Mouse (Mus musculus): ENCODE measurements around the gene Cluh.

The Cluh gene

GRCm38 (mm10) chr11:74649095-74649646 is at the start of gene Cluh:
Gene Cluh, plus strand, starts transcription at chr11:74649495.
- DNase-seq (ENCODE audit: low spot score), result peak; percentile 89

GRCm38 (mm10) chr11:74602286-74602685 is 47.0 kb upstream of the Cluh start:
- DNase-seq (ENCODE audit: low spot score), result no peak

- no peak for DNase-seq (ENCODE audit: low spot score)
Measured at GRCm38 (mm10) chr11:74610068-74610467, 39.2 kb upstream of the Cluh start.

GRCm38 (mm10) chr11:74610545-74611176 is 38.6 kb upstream of the Cluh start, which contains the start of gene Rap1gap2:
Gene Rap1gap2, minus strand, starts transcription at chr11:74610915.
- DNase-seq (ENCODE audit: low spot score), result no peak

GRCm38 (mm10) chr11:74611437-74611836 is 37.9 kb upstream of the Cluh start:
- DNase-seq (ENCODE audit: low spot score), result no peak

DNA sequence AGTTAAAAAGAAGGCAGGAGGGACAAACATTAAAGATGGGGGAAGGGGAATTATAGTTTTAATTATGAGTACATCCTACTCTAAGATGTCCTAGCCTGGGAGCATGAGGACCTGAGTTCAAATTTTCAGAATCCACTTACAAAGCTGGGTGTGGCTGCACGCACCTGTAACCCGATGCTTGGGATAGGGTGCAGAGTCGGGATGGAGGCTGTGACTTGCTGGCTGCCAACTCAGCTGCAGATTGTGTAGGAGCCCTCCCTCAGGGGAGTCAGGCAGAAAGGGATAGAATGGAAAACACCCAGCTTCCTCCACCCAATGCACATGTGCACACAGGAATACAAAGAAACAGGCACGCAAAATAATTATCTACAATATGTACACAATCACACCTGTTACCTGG is 35.9 kb upstream of the Cluh start:
- no peak for DNase-seq (ENCODE audit: low spot score)

GRCm38 (mm10) chr11:74615571-74615970 is 33.7 kb upstream of the Cluh start:
- DNase-seq (ENCODE audit: low spot score), result no peak

DNA sequence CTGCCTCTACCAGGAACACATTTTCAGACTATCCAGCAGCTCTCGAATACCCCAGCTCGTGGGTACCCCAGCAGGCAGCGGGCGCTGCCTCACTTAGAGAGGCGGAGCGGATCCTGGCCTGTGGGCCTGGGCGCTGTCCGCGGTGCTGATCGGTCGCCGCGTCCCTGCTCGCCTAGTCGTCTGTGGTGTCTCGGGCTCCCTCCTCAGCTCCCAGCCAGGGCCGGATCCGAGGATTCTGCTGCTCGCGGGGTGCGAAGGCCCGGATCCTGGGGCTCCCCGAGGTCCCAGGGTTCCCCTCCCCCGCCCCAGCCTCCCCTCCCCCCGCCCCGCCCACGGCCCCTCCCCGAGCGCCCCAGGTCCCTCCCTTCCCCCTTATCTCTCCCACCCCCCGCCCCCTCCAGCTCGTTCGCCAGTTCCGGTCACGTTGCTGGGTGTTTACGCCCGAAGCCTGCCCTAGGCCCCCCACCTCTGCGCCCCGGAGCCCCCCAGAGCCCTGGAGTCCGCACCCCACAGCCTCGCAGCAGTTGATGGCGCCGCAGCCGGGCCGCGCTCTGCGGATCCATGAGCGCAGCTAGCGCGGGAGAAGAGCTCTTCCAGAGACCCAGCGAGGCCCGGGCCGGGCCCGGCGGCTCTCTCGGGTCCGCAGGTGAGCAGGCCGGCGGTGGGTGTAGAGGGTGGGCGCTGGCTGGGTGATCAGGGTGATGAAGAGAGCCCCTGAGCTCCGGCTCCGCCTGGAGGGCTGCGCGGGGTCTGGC is 29.9 kb upstream of the Cluh start, which contains the start of gene Ccdc92b:
Gene Ccdc92b, plus strand, starts transcription at position 405 of the 755 bp plus-strand sequence.
- DNase-seq (ENCODE audit: low spot score), result peak; percentile 75

GRCm38 (mm10) chr11:74619956-74620300 is 29.4 kb upstream of the Cluh start:
- DNase-seq (ENCODE audit: low spot score), result no peak

GRCm38 (mm10) chr11:74621974-74622669 is 27.2 kb upstream of the Cluh start:
- peak; percentile 77 for DNase-seq (ENCODE audit: low spot score)

GRCm38 (mm10) chr11:74623693-74624092 is 25.6 kb upstream of the Cluh start:
- no peak for DNase-seq (ENCODE audit: low spot score)

DNA sequence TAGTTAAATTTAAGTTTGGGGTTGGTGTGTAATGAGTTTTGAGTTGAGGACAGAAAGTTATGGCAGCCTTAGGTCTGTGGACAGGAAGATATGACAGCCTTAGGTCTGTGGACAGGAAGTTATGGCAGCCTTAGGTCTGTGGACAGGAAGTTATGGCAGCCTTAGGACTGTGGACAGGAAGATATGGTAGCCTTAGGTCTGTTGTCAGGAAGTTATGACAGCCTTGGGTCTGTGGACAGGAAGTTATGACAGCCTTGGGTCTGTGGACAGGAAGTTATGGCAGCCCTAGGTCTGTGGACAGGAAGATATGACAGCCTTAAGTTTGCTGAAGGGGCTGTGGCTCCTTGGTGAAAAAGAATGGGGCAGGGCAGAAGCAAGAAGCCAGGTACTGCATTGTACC is 24.0 kb upstream of the Cluh start:
- DNase-seq (ENCODE audit: low spot score), result no peak

DNA sequence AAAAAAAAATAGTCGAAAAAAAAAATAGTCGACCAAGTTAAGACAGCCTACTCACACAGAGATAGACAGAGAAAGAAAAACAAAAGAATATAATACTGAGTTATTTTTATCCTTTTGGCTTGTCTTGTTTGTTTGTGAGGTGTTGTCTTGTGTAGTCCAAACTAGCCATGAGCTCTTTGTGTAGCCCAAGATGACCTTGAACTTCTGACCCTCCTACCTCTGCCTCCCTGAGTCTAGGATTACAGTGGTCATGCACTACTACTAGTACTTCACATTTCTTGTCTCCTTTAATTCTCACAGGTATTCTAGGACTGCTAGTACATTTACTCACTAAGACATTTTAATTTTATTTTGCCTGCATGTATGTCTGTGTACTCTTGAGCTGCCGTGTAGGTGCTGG is 21.8 kb upstream of the Cluh start:
- no peak for DNase-seq (ENCODE audit: low spot score)

DNA sequence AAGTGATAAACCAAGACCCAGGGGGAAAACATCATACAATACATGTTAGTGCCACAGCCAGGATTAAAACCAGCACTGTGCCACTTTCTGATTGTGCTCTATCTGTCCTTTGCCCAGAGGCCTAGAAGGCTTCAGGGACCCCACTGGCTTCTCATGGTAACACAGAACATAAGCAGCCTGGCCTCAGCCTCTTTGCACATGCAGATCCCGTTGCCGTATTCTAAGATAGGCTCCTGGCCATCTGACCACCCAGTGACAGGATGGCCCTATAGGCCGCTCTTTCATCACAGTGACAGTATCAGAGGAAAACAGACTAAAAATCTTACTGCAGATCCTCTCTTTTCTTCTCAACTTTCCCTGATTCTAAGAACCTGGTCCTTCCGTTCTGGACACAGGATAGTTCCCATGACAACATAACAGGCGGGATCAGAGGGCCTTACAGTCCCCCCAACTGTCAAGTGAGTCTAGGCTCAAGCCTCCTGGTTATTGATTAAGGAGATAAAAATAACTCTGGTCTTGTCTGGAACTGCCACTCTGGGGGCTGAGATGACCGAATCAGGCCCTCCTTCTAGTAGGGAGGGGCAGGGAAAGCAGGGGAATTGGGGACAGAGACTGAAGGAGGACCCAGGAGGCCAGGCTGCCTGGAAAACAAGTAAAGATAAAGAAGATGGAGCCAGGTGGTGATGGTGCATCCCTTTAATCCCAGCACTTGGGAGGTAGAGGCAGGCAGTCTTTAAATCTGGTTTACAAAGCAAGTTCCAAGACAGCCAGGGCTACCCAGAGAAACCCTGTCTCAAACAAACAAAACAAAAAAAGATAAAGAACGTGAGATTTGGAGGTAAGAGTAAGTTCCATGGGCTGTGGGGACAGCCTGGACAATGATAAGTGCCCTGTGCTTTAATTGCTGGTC is 17.2 kb upstream of the Cluh start:
- DNase-seq (ENCODE audit: low spot score), result no peak

DNA sequence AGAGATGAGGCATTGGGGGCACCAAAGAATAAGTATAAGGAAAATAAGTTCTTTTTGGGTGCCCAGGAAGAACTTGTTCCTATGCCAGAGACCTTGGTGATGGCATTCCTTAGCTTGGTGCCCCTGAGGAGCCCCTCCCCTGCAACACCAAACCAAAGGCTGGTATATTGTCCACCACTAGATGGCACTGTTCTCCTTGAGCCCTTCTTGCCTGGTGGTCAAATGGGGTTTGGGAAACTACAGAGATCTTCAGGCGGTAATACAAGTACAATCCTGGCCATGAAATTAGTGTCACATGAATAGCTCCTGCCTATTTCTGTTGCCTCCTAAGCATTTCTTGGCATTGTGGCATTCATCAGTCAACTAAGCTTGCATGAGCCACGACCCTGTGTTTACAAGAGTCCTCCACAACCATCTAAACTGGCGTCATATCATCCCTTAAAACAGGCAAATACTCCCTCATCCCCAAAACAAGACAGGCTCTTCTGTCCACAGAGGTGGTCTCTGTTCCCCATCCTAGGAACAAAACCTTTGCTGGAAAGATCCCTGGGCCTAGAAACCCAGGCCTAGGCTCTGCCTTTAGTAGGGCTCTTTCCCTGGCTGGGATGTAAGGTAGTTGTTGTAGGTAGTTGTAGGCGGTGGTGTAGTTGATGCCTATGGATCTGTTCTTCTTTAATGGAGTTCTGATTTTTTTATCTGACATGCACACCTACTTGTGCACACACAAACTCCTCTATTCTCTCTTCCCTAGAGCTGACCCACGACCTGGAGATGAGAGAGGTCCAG is 14.6 kb upstream of the Cluh start:
- peak; percentile 67 for DNase-seq (ENCODE audit: low spot score)

DNA sequence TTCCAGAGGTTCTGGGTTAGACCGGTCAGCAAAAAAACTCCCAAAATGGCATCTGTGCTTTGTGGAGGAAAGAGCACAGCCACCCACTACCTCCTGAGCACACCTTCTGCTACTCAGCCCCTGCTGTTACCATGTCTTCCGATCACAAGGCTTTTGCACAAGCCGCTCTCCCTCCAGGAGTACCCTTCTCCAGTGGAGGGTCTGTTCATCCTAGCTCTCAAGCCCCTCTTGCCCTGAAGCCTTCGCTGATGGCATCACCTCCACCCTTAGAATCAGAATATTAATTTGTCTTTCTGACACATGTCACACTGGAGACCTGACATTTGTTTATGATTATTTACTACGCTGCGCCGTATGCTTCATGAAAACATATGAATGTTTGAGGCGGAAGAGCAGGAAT is 11.8 kb upstream of the Cluh start:
- DNase-seq (ENCODE audit: low spot score), result no peak

DNA sequence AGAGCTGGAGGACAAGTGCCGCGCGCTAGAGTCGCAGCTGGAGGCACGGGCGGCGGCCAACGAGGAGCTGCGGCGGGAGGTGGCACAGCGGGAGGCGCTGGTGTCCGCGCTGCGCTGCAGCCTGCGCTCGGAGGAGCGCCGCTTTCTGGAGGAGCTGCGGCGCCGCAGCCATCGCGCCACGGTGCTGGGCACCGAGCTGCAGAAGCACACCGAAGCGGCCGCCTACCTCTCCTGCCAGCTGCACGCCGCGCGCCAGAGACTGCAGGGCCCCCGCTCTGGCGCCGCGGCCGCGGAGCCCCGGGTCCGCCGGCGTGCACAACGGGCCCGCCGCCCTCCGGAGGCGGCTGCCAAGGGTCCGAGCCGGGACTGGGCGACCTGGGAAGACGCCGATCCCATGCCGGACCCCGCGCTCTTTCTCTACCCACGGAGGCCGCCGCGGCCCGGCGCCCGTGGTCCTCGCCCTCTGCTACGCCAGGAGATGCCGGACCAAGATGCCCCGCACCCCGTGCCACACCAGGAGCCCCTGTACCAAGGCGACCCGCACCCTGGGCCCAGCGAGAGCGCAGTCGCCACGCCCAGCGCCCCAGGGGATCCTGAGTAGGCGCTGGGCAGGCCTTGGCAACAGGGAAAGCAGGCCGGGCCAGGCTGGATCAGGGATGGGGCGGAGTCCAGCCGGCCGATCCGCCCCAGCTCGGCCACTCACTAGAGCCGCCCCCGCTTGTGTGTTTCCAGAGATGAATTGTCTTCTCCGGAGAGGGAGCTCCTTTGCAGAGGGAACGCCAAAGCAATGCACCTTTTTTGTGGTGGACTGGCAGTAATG is 11.1 kb upstream of the Cluh start:
- DNase-seq (ENCODE audit: low spot score), result peak; percentile 30

DNA sequence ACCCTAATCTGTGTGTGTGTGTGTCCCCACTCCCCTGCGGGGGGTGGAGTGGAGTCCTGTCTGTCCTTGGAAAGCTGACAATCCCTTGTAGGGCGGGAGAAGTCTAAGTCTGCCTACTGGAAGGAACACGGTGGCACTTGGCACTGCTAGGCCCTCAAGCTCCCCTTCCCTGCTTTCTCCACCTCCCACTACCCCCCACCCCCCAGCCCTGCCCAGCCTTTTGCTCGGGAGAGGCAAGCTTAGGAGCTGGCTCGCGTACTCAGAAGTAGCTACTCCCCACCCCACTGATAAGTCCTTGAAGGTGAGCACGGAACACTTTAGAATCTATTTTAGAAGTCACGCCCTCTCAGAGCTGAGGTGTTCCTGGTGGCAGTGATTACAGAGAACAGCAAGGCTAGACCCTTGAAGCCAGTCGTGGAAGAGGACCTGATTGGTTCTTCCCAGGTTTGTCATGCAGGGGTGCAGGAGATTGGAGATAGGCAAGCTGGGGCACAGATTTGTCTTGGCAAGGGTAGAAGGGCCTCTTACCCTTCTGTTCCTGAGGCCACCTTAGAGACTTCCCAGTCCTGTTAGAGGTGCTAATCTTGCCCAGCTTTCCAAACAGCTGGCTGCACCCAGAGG is 10.4 kb upstream of the Cluh start:
- no peak for DNase-seq (ENCODE audit: low spot score)

DNA sequence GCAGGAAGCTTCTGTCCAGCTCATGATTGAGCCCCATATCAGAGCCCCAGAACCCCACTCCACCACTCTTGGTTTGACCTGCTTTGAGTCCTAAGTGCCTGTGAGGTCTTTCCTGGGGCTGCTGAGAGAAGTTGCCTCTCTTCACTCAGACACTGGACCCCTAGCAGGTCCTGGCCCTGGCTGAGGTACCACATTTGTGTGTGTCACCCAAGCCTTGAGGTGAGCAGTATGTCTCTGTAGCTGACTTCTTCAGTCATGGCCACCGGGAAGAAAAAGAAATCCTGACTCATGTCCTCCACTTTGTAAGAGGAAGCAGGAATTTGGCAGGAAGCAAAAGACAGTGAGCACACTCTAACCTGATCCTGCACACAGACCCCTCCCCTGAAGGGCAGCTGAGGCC is 9.7 kb upstream of the Cluh start:
- no peak for DNase-seq (ENCODE audit: low spot score)

DNA sequence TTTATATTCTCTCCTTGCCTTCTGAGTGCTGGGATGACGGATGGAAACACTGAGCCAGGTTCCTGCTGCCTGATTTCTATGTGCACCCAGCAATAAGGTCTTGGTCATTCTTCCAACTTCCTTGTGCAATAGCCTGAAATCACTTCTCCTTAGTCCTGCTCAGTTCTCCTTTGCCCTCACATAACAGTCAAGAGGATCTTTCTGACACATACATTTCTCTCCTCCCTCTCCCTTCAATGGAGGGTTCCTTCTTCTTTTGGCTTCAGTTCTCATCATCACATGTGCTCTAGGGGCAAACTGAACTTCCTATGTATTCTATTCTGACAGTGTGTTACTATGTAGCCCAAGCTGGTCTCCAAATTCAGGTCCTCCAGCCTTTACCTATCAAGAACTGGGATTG is 1.3 kb upstream of the Cluh start:
- DNase-seq (ENCODE audit: low spot score), result no peak

All from c-Kit-positive CD71-positive TER-119-positive erythroid progenitor cells, embryonic 14.5 days (primary cell).